Mouse (Mus musculus) liver, embryonic 14.5 days (tissue): Measurements from ENCODE around the gene Arf5.

Source experiments
- CTCF ChIP-seq: IDR thresholded peaks from 2 replicates; pipeline ENCODE4 v1.5.1; 2016; ENCODE audit warnings: antibody characterized with exemption, low read depth, control low read depth
- EP300 ChIP-seq: IDR thresholded peaks from 2 replicates; pipeline ENCODE4 v1.6.1; 2016; ENCODE audit warnings: antibody characterized with exemption, low read depth

DNA sequence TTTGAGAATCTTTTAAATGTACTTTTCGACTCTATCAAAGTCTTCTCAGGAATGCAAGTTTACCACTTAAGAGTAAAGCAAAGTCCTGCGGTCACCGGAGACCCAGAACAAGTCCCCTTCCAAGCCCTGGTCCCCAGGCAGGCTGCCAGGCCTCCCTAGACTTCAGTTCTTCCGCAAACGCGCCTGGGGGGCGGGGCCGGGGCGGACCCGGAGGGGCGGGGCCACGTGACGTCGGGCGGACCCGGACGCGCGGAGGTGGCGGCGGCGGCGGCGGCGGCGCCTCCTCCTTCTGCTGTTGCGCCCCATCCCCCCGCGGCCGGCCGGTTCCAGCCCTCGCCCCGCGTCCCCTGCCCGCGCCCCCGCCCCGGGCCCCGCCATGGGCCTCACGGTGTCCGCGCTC lies at the start of gene Arf5:
- TF ChIP-seq CTCF (no peak), EP300 (no peak)
